Mouse (Mus musculus): ENCODE data around the gene Smu1. TPM values are rescaled to one million over a fixed set of nuclear protein-coding genes. Genes with fewer than 3 reads are reported as not detected.

Gene Smu1
- polyA plus RNA-seq, 1 experiment from 2014 or later, result 46.9 TPM

DNA sequence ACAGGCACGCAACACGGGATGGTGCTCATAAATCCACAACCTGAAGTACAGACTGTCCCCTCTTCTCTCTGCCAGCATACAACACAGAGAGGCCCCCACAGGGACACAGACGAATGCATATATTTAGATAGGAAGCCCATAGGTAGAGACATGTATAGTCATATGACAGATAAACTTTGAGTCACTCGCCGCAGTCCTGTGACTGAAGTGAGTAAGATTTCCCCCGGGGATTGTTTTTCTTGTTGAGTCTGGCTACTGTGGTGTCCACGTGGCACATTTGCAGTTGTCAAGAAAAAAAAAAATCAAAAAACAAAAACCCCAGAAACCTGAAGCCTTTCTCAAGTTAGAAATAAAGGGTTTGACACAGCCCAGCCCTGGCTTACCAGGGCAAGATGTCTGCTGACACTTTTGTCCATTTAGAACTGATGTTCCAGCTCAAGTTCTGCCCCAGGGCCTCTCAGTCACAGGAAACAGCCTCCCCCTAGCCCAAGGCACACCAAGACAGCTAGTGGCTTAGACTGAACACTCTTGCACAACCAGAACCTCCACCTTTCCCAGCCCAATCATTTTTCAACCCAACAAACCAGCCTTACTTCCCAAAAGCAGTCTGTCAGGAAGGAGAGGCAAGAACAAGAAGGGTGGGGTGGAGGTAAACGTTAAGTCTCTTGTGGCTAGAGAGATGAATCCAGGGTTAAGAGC lies 24.2 kb upstream of the Smu1 start:
- Histone ChIP-seq H3K27ac (peak overlapping the region; percentile 97), H3K4me3 (ENCODE audit: inconsistent target) (no peak overlapping the region)

DNA sequence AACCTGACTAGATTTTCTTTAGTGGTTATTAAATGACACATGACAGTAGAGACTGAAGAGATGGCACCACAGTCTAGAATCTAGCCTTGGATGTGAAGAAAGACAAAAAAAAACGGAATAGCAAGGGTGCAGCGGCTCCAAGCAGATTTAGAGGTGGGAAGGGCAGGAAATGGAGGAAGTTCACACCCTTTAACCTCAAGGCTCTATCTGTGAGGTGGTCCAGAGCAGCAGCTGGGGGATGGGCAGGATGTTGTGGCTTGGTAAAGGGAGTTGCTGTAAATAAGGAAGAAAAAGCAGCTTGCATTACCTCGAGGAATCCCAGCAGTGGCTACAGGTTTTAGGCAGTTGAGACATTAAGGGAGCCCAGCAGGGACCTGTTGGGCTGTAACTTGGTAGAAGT lies 23.4 kb upstream of the Smu1 start:
- WGBS (ENCODE audit: missing documents), result 12% methylated on average over 3 of the region's 3 CpGs
- H3K36me3 ChIP-seq (ENCODE audit: inconsistent target), result no peaks in the 10 kb centered on the region
- H3K79me2 ChIP-seq (ENCODE audit: inconsistent target), result no peaks in the 10 kb centered on the region
- H3K27ac ChIP-seq, result peak overlapping the region; percentile 97
- H3K4me3 ChIP-seq (ENCODE audit: inconsistent target), result no peak overlapping the region

More for the DNA sequence above, 24.2 kb upstream of the Smu1 start:
- Histone ChIP-seq H3K79me2 (ENCODE audit: inconsistent target) (no peaks in the 10 kb centered on the region), H3K36me3 (ENCODE audit: inconsistent target) (no peaks in the 10 kb centered on the region)
- WGBS (ENCODE audit: missing documents), result 12% methylated on average over 8 of the region's 8 CpGs

DNA sequence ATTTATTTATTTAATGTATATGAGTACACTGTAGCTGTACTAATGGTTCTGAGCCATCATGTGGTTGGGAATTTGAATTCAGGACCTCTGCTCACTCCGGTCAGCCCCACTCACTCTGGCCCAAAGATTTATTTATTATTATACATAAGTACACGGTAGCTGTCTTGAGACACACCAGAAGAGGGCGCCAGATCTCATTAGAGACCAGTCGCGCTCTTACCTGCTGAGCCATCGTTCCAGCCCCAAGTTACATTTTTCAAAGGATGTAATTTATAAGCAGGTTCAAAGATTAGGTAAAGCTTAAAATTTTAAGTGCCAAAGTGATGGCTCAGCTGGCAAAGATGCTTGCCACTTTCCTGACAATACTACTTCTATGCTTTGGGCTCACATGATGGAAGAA lies 20.9 kb upstream of the Smu1 start:
- no peaks in the 10 kb centered on the region for H3K36me3 ChIP-seq (ENCODE audit: inconsistent target)
- H3K4me3 ChIP-seq (ENCODE audit: inconsistent target), result no peak overlapping the region
- 74% methylated on average over 6 of the region's 6 CpGs for WGBS (ENCODE audit: missing documents)
- no peaks in the 10 kb centered on the region for H3K79me2 ChIP-seq (ENCODE audit: inconsistent target)
- H3K27ac ChIP-seq, result peak overlapping the region; percentile 87

DNA sequence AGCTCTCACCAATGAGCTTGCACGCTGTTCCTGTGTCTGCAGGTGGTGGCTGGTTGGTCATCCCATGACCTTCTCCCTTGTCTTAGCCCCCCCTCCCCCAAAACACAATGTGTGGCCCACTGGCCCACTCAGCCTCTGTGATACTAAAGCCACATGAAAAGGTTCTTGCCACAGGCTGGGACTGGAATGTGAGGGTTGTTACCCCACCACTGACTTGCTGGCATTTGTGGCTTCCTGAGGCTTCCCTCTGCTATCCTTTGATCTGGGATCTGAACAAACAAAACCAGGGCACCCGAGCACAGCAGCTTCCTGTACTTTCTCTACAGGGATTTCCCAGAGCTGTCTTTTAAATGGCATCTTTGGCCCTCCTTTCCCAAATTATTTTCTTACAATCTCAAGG lies 19.4 kb upstream of the Smu1 start:
- no peak overlapping the region for H3K4me3 ChIP-seq (ENCODE audit: inconsistent target)
- H3K27ac ChIP-seq, result peak overlapping the region; percentile 87
- no peaks in the 10 kb centered on the region for H3K79me2 ChIP-seq (ENCODE audit: inconsistent target)
- H3K36me3 ChIP-seq (ENCODE audit: inconsistent target), result no peaks in the 10 kb centered on the region
- WGBS (ENCODE audit: missing documents), result 36% methylated on average over 2 of the region's 2 CpGs

DNA sequence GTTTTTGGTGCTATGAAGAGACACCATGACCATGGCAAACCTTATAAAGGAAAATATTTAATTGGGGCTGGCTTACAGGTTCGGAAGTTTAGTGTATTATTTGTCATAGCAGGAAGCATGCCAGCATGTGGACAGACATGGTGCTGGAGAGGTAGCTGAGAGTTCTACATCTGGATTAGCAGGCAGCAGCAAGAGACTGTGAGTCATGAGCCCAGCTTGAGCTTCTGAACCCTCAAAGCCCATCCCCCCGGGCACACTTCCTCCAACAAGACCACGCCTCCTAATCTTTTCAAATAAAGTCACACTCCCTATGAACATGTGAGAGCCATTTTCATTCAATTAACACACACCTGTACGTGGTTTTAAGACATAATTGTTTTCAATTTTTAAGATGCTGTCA lies 18.7 kb upstream of the Smu1 start:
- Histone ChIP-seq H3K79me2 (ENCODE audit: inconsistent target) (no peaks in the 10 kb centered on the region), H3K4me3 (ENCODE audit: inconsistent target) (no peak overlapping the region), H3K36me3 (ENCODE audit: inconsistent target) (no peaks in the 10 kb centered on the region), H3K27ac (peak overlapping the region; percentile 87)
- WGBS (ENCODE audit: missing documents), result 42% methylated on average over 4 of the region's 4 CpGs

- WGBS (ENCODE audit: missing documents), result 22% methylated on average over 12 of the region's 12 CpGs
- no peaks in the 10 kb centered on the region for H3K79me2 ChIP-seq (ENCODE audit: inconsistent target)
- no peaks in the 10 kb centered on the region for H3K36me3 ChIP-seq (ENCODE audit: inconsistent target)
- H3K4me3 ChIP-seq (ENCODE audit: inconsistent target), result no peak overlapping the region
- H3K27ac ChIP-seq, result peak overlapping the region; percentile 52
These were observed 16.8 kb upstream of the Smu1 start for GRCm38 (mm10) chr4:40774279-40775259.

DNA sequence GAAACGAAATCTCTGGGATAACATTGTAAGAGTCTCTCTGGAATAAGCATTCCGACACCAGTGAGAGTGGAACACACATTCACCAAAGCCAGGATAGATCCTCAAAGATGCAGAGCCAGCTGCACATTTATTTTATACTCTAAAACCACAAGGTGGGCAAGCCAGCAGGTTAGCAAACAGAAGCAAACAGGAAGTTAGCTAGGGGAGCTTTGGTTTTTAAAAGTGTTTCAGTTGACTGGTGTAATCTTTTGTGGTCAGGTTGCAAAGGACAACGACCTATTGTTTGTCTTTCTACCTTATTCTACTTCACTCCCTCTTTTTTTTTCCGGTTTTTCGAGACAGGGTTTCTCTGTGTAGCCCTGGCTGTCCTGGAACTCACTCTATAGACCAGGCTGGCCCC lies 2.2 kb upstream of the Smu1 start:
- Histone ChIP-seq H3K4me3 (ENCODE audit: inconsistent target) (no peak overlapping the region), H3K79me2 (ENCODE audit: inconsistent target) (peaks cover 25% of the 10 kb centered on the region), H3K27ac (no peak overlapping the region), H3K36me3 (ENCODE audit: inconsistent target) (peaks cover 6% of the 10 kb centered on the region)
- WGBS (ENCODE audit: missing documents), result 23% methylated on average over 5 of the region's 5 CpGs

GRCm38 (mm10) chr4:40757157-40757779 lies 455 bp downstream of the Smu1 start:
- Histone ChIP-seq H3K36me3 (ENCODE audit: inconsistent target) (peaks cover 32% of the 10 kb centered on the region), H3K4me3 (ENCODE audit: inconsistent target) (peak overlapping the region; percentile 88), H3K79me2 (ENCODE audit: inconsistent target) (peaks cover 25% of the 10 kb centered on the region), H3K27ac (peak overlapping the region; percentile 13; the same call in 1 of the 2 replicates)
- 2% methylated on average over 34 of the region's 39 CpGs for WGBS (ENCODE audit: missing documents)

- H3K4me3 ChIP-seq (ENCODE audit: inconsistent target), result no peak overlapping the region
- H3K27ac ChIP-seq, result no peak overlapping the region
- H3K36me3 ChIP-seq (ENCODE audit: inconsistent target), result peaks cover 71% of the 10 kb centered on the region
- 93% methylated on average over 1 of the region's 1 CpGs for WGBS (ENCODE audit: missing documents)
- H3K79me2 ChIP-seq (ENCODE audit: inconsistent target), result no peaks in the 10 kb centered on the region; the same call in 1 of the 2 replicates
These were observed 22.4 kb downstream of the Smu1 start for GRCm38 (mm10) chr4:40735351-40735750.

DNA sequence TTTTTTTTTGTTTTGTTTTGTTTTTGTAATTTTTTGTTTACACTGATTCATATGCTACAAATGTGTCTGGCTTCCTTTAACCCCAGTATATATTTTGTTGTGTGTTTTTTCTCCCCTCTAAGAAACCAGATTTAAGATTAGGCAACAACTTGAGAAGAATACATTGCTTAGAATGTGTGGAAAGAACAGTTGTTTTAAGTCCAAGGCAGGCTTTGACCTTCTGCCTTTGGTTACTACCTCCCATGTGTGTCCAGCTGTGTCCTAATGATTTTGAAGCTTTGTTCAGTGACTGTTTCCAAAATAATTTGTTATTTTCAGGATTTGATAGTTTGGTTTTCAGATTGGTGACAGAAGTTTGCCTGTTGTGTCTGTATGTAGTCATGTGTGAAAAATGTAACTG lies 26.5 kb downstream of the Smu1 start:
- Histone ChIP-seq H3K27ac (no peak overlapping the region), H3K36me3 (ENCODE audit: inconsistent target) (peaks cover 59% of the 10 kb centered on the region), H3K79me2 (ENCODE audit: inconsistent target) (peaks cover 37% of the 10 kb centered on the region), H3K4me3 (ENCODE audit: inconsistent target) (no peak overlapping the region)

- Histone ChIP-seq H3K4me3 (ENCODE audit: inconsistent target) (no peak overlapping the region), H3K79me2 (ENCODE audit: inconsistent target) (peaks cover 71% of the 10 kb centered on the region)
- WGBS (ENCODE audit: missing documents), result 89% methylated on average over 1 of the region's 1 CpGs
These were observed 30.5 kb downstream of the Smu1 start for GRCm38 (mm10) chr4:40727247-40727646.

DNA sequence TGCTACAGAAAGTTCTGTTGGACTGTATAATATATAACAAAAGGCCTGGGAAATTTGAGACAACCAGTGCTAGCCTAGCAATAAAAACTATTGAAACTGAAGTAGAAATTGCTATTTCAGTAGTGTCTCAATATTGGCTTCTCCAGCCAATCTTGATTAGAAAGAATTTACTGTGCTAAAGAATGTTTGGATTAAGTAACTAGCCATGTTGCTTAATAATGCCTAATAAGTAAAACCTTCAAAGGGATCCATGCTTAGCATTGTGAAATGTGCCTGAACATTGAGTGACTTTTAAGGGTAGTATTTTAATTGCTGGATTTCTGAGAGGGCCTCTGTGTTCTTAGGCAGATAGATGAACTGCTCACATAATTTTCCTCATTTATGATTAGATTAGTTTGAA lies 32.2 kb downstream of the Smu1 start:
- H3K36me3 ChIP-seq (ENCODE audit: inconsistent target), result peaks cover 38% of the 10 kb centered on the region
- H3K4me3 ChIP-seq (ENCODE audit: inconsistent target), result no peak overlapping the region
- H3K79me2 ChIP-seq (ENCODE audit: inconsistent target), result peaks cover 71% of the 10 kb centered on the region
- H3K27ac ChIP-seq, result no peak overlapping the region

More at GRCm38 (mm10) chr4:40727247-40727646, 30.5 kb downstream of the Smu1 start:
- Histone ChIP-seq H3K27ac (no peak overlapping the region), H3K36me3 (ENCODE audit: inconsistent target) (peaks cover 50% of the 10 kb centered on the region)

- peaks cover 71% of the 10 kb centered on the region for H3K79me2 ChIP-seq (ENCODE audit: inconsistent target)
- H3K36me3 ChIP-seq (ENCODE audit: inconsistent target), result peaks cover 34% of the 10 kb centered on the region; the same call in 1 of the 2 replicates
- no peak overlapping the region for H3K4me3 ChIP-seq (ENCODE audit: inconsistent target)
- H3K27ac ChIP-seq, result no peak overlapping the region
- WGBS (ENCODE audit: missing documents), result 81% methylated on average over 7 of the region's 7 CpGs
These were observed 32.6 kb downstream of the Smu1 start for GRCm38 (mm10) chr4:40725141-40725540.

DNA sequence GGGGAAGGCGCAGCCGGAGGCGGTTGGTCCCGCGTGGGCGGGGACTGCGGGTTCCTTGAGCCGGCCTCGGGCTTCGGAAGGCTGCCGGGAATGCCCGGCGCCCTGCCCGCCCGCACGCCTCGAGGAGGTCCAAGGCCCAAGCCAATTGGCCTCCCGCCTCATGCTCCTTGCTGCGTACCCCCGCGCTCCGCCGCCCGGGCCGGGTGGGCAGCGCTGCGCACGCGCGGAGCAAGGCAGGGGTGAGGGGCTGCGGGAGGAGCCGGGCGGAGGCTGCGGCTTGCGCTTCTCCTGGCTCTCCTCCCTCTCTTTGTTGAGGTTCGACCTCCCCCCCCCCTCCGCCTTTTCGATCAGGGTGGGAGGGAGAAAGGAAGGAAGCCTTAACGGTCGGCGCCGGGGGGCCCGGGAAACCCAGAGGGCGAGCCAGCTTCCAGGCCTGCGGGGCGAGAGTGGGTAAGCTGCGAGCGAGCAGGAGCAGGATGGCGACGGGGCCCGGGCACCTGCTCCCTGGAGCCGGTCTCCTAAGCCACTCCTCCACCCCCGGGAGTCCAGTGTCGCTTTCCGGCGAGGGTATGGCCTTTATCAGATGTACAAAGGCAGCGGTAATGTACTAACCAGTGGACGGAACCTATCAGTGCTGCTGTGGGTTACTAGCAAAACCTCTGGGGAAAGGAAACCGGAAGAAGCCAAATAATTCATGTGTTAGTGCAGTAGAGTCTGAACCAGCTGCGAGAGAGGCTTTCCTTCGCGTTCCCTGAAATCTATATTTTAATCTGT lies 34.8 kb downstream of the Smu1 start:
- Histone ChIP-seq H3K4me3 (ENCODE audit: inconsistent target) (peak overlapping the region; percentile 77), H3K79me2 (ENCODE audit: inconsistent target) (peaks cover 50% of the 10 kb centered on the region), H3K36me3 (ENCODE audit: inconsistent target) (peaks cover 23% of the 10 kb centered on the region; the same call in 1 of the 2 replicates), H3K27ac (peak overlapping the region; percentile 61)
- WGBS (ENCODE audit: missing documents), result under 1% methylated on average over 51 of the region's 62 CpGs
